Mouse (Mus musculus) c-Kit-positive CD71-positive TER-119-positive erythroid progenitor cells, embryonic 14.5 days (primary cell): ENCODE measurements around the gene Exoc3l4.

Experiments
- DNase-seq: peaks from one replicate; pipeline ENCODE4 v3.0.0-alpha.2; 2013; ENCODE audit warnings: low spot score

Exoc3l4 gene

DNA sequence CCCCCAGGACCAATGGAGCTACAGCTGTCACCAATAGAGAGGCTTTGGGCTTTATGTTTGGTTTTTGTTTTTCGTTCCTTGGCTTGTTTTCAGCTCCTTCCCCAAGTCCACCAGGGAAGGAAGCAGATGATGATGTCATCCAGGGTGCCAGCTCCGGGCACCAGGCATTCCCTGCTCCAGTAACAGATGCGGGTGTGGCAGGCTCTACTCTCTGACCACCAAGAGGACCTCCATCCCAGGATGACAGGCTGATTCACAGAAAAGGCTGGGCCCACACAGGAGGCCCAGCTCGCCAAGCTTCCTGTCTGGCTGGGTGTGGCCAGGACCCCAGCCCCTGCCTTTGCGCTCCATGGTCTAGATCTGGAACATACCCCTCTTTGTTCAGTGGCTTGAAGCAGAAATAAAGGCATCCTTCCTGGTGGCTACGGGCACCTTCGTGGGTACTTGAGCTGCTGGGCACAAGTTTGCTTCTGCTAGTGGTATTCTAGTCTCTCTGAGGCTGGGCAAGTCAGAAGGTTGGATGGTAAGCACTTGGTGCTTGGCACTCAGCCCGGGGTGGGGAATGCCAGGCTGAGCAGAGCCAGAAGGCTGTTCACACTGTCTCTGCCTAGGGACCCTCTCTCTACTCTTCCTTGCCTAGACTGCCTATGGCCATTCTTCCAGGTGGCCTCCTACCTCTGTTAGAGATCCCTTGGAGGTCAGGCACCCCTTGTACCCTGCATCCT lies 5.0 kb upstream of the Exoc3l4 start:
- no peak for DNase-seq

DNA sequence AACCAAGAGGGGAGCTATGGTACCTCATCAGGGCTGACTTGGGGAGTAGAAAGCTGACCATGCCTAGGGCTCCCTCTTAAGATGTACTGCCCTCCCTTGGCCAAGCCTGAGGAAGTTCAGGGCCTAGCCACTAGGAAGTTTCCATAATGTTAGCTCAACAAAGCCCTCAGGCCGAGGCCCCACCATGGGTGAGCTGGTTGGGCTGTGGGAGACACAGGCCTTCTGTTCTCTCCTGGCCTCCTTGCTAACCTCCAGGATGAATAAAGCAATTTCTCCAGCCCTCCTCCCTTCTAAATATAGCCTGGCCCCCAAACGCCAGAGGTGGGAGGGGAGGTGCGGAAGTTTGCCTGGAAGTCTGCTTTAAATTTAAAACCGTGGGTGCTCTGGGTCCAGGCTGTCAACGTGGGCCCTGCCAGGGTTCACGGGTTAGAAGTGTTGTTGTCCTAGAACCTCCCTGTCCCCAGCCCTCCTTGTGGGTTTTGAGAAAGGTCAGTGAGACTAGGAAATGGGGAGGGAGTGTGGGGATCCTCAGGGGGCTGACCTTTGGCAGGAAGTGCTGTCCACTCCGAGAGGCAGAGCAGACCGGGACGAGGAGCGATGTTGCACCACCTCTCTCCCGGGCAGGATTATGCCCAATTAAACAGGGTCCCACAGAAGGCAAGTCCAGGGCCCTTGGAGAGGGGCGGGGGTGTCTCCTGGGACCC lies 4.1 kb upstream of the Exoc3l4 start:
- no peak for DNase-seq

DNA sequence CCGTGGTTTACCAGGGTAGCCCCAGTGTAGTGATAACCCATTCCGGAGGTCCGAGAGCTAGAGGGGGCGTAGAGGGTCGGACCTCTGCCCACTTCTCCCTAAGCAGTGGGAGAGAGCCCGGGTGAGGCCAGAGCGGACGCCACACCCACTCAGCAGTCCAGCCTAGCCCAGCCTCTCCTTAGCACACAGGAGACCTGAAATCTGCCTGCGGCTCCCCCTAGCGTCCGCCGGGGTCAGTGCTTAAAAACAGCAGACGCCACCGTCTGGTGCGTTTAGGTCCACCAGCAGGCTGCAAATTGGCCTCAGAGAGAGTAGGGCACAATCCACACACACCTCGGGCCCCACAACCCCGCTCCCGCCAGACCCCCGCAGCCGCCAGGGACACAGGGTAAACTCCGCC lies 3.5 kb upstream of the Exoc3l4 start:
- peak; percentile 72 for DNase-seq

DNA sequence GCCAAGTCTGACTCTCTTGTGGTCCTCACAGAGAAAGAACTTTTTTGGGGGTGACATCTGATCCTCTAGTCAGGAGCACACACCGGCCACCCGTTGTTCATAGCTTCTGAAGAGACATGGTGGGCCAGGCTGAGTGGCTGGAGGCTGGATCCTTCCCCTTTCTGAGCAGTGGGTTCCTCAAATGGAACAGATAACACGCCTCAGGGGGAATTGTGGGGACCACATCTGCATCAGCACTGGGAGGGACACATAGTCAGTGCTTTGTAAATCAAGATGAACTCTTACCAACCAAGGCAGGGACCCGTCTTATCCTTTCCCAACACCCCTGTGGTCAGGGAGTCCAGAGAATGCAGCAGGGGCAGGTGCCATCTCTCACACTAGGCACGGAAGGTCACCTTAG lies 3.1 kb downstream of the Exoc3l4 start:
- no peak for DNase-seq

DNA sequence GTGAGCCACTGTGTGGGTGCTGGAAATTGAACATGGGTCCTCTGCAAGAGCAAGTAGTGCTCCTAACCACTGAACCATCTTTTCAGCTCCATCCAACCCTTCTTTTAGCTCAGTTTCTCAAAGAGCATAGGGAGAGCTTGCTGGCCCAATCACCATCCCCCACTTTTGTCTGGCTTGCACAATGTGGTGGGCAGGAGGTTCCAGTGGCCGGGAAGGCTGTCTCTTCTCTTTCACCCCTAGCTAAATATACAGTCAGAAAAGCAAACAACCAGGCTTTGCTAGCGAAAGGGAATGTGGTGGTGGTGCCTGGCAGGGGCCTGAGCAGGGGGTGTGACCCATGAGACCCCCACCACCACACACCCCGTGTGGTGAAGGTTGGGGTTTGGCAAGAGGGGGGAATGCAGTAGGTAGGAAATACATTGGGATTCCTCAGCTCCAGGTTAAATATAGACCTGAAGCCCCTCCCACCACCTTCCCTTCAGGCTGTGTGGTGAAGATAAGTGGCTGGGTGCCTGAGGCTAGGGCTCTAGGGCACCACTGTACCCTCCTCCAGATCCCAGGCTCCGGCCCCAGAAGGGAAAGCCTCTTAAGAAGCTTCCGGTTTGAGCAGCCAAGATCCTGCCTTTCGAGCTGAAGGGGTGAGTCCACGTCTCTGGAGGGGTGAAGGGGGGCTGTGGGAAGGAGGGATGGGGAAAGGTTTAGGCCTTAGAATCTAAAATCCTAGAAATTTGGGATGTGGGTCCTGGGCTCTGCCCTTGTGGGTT lies 4.3 kb downstream of the Exoc3l4 start:
- DNase-seq = no peak

DNA sequence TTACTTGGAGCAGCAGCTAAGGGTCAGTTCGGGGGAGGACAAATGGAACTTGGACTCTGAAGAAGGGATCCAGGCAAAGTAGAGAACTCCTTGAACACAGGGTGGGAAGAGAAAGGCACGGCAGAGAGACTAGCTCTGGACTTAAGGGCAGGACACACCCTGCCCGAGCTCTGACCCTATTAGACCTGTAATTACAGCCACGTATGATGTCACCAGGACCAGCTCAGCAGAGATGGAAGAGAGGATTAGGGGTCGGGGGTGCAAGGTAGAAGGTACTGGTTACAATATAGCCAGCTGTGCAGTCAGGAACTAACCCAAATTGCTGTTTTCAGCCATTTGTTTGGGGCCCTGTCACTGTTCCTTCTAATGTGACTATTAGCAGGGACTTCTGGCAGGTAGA lies 6.0 kb downstream of the Exoc3l4 start:
- DNase-seq = no peak

DNA sequence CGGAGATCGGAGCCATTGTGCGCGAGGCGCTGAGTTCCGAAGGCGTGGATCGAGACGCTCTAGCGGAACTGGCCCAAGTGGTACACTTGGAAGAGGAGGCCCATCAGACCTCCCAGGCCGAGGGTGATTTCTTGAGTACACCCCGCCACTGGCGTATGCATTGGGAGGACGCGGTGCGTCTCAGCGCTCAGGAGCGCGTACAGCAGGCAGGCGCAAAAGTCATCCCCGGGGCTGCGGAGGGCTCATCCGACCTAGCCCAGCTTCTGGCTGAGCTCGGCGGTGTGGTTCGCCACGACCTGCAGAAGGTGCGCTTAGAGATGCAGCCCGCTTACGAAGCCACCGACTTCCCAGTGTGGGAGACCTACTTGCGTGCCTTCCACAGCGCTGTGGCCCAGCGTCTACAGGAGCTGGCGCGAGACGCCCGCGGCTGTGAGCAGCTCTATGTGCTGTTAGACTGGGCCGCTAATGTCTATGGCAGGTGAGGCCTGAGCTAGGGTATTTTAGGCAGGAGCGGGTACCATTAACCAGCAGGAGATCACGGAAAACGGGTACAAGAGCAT lies 6.8 kb downstream of the Exoc3l4 start:
- no peak for DNase-seq

DNA sequence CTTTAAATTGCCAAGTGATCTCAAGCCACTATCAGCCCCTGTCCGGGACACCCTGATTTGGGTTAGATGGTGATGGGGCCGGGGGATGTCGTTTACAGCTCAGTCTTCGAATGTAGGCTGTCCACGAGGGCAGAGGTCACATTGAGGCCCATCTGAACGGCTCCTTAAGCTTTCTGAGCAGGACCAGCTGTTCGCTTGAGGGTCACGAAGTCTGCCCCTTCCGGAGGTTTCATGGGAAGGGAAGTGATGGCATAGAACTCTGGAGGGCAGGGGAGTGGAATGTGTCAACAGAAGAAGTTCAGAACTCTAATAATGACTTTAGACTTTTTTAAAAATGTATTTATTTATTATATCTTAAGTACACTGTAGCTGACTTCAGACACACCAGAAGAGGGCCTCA lies 7.7 kb downstream of the Exoc3l4 start:
- DNase-seq = no peak

DNA sequence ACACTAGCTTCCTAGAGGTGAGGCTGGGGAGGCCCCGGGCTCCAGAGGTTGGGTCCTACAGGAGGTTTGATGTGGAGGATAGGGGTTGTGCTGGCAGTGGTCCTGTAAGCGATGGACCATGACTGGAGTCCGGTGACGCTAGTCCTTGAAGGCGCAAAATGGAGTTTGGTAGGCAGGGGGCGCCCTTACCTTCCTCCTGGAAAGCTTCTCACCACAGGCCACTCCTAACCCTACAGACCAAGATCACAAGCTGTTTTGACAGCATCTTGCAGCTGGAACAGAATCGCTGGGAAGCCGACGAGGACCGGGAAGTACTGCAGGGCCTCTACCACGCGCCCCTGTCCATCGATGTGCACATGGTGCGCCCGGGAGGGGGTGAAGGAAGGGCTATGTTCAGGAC lies 8.4 kb downstream of the Exoc3l4 start:
- peak; percentile 72 for DNase-seq

DNA sequence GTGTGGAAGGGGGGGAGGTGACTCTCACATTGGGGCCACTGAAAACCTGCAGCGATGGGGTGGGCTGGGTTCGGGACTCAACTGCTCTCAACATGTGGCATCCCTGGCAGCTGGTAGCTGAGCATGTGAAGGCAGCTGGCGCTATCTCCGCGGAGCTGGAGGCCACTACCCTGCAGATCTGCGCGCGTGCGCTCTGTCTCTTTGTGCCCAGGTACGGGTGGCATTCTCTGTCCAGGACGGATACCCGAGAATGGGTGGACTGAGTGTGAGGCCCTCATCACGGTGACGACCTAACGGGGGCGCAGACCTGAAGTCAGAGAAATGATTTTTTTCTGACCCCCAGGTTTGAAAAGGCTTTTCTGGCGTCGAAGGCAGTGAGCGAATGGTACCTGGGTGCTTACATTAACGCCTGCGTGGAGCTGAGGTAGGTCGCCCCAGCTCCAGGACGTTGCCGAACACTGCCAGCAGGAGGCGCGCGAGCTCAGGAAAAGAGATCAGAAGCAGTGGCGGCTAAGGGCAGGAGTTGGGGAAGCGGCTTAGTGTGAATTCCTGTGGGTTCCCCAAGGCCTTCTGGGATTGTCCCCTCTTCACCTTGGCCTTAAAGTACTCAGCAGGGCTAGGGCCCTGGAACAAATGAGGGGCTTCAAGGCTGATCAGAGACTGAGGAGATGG lies 9.1 kb downstream of the Exoc3l4 start:
- DNase-seq = peak; percentile 82

DNA sequence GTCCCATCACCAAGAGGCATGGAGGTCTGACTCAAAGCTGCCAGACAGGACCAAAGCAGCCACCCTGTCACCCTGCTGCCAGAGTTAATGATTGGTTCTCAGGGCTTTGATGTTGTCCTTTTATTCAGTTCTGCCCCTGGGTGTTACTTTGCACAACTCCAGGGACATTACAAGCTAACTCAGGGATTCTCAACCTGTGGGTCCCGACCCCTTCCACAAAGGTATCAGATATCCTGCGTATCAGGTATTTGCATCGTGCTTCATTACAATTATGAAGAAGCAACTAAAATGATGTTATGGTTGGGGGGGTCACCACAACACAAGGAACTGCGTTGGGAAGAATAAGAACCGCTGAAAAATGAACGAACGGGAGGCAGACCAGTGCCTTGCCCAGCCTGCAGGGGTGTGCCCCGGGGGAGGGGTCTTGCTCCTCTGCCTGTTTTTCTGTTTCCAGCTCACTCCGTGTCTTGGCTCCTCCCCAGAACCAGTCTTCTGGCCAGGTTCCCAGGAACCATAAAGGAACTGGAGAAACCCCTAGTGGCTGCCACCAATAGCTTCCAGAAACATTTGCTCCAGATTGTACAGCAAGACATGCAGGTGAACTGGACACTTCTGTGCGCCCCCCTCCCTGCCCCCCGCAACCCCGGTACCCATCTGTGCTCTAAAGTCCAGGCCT lies 10.8 kb downstream of the Exoc3l4 start:
- no peak for DNase-seq

DNA sequence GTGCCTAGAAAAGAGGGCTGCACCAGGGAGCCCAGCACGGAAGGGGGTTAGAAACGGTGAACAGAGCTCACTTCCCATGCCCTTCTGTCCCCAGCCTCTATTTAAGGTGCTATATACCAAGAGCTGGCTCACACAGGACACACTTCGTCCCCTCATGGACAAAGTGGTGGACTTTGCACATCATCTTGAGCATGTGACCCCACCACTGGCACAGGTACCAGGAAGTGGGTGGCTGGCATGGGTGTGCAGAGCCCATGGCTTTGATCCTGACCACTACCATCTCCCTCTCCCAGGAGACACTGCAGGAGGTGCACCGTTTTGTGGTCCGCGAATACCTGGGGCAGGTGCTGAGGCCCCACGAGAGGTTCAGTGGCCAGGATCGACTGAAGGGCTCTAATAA lies 11.5 kb downstream of the Exoc3l4 start:
- DNase-seq = no peak

DNA sequence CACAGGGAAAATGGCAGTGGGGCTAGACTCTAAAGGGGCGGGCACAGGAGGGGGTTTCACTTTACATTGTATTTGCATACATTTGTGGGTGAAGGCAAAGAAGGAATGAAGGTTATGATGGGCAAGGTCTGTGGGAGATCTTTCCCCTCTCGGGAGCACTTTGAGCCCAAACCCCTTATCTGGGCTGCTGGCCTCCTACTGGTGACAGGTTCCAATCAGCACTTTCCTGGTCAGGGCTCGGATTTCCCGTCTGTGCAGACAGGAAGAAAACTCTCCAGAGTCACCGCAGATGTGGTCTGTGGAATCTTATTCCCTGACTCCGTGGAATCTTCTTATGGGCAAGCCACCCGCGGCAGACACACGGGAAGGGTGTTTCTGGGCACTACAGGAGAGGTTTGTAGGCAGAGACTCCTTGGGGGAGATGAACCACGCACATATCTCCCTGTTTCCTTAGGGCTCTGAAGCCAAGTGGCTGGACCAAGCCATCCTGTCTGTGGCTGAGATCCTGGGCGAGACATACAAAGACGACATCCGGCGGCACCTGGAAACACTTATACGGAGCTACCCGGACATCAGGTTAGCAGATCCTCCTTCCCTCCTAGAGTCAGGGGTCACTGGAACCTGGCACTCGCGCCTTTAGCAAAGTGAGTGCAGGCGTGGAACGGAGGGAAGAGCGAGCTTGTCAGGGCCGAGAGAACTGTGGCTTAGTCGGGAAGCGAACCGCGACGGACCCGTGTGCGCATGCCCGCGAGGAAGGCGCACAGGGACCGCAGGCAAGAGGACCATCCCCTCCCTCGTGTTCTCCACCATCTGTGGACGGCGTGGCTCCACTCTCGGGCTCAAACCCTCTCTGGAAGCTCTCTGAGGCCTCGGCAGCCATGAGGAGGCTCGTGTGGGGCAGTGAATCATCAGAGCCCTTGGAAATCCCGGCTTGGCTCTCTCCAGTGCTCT lies 12.4 kb downstream of the Exoc3l4 start:
- no peak for DNase-seq

DNA sequence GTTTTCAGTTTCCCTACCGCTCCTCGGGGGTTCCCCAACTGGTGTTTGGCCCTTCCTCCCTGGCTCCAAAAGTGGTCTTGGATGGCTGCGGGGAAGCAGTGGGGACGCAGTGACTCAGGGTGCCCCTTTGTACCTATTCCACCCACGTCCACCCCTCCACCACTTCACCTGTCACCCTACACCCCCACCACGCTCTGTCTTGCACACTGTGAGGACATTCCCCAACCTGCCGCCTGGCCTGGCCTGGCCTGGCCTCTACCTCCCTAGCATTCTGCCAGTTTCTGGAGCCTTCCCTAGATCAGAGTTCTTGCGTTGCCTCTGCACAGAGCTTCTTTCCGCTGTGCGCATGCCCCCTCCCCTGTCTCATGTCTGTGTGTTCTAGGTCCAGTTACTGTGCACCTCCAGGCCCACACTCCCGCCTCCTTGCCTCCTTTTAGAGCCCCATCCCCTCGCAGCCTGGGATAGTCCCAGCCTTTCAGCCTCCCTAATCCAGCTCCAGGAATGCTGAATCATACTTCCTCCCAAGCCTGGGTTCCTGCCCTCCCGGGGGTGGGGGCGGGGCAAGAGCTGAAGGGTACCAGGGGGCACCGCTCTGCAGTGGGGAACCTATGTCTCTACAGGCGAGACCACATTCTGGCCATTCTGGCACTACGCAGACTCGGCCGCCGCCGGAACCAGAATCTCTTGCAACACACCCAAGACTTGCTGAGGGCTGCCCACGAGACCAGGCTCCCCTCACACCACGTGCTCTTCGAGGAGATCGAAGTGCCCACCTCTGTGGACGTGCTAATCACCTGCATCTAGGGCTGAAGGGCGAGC lies 13.4 kb downstream of the Exoc3l4 start:
- DNase-seq = no peak

DNA sequence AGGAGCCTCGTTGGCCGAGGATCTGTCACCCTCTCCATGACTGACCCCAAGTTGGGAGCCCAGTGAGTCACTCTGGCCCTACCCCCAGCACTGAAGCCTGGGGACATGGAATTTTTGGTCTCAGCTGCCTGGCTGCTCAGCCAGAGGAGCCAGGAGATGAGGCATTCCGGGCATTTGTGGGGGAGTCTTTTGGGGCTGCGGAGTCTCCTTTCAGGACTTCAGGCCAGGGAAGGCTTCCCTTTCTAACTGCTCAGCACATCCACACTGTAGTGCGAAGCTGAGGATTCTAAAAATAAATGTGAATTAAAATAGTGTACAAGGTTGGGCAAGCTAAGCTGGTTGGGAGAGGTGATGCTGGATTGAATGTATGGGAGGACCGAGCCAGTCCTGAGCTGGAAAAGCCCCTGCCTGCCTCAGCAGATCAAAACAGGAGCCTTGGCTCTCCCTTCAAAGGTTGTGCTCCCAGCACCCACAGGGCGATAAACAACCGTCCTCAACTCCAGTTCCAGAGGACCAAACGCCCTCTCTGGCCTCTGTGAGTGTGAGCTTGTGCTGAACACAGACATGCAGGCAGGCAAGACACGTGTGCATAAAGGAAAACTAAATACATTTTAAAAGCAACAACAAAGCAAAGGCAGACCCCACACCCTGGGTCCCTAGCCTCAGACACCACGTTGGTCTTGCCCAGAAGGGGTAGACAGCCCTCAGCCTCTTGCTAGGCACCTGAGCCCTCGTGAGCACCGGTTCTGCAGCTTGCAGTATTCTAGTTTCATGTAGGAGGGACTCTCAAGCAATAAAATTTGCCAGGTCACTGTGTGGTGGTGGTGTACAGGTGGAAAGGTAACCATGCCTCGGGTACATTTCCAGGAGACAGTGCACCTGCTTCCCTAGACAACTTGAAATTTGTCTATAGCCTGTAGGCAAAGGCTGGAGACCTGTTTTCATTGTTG lies 14.3 kb downstream of the Exoc3l4 start:
- DNase-seq = no peak

DNA sequence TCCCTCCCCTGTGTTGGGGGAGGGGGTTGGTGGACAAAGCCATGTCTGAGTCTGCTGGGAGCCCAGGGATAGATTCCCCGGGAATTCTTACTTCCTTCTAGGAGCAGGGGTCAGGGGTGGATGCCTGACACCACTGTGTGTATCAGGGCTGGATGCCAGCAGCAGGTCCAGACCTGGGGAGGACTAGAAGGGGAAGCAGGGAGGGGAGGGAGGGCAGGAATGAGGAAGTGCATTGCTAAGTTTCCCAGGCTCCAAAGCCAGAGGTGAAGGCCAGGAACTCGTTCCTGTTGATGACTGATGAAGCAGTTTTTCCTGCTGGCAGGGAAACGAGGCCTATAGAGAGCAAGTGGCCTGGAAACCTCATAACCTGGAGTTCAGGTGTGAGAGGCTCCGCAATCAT lies 15.3 kb downstream of the Exoc3l4 start:
- no peak for DNase-seq

DNA sequence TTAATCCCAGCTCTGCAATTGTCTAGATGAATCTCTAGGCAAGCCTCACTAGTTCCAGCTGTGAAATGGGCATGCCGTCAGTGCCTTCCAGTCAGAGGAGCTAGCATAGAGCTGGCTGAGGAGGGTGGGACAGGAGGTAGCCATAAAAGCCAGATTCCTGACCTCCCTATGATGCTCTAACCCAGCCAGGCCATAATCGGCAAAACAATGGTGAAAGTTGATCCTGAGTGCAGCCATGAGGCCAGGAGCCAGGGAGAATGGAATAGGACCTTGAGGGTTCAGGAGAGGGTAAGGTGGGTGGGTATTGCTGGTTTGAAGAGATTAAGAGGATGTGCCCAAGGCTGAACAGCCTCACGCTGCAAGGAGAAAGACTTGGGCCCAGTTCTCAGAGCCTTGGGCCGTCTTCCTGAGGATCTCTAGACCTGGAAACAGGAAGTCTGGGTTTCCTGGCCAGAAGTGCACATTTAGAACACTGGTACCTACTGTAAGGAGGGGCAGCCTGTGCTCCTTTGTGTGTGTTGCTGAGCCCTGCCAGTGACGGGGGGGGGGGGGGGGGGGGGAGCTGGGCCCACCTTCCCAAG lies 16.0 kb downstream of the Exoc3l4 start:
- no peak for DNase-seq

DNA sequence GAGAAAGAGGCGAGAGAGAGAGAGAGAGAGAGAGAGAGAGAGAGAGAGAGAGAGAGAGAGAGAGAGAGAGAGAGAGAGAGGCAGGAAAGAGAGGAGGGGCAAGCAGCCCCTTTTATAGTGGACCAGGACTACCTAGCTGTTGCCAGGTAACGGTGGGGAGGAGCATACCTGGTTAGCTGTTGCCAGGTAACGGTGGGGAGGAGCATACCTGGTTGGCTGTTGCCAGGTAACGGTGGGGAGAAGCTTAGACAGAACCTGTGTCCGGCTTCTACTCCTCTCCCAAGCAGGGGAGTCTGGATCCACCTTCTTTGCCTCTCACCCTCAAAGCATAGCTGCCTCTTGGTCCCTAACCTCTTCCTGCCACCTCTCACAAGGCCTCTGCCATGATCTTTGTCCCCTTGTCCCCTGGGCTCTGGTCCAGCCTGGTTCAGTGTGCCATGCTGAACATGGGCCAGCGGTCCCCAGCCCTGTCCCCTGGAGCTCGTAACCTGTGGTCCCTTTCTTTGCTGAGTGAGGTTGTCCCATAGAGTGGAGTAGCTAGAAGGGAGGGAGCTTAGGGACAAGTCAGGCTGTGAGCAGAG lies 17.4 kb downstream of the Exoc3l4 start:
- DNase-seq = no peak
